Mouse (Mus musculus): ENCODE measurements around the gene Ifnlr1.
A peak's percentile ranks its signal among the peaks of the same experiment; 100 is the strongest.
"Not testable (repeated sequence)": the region's sequence is repeated elsewhere in the genome, so short reads cannot be mapped to it uniquely, and the experiment has no call there.

Gene Ifnlr1

DNA sequence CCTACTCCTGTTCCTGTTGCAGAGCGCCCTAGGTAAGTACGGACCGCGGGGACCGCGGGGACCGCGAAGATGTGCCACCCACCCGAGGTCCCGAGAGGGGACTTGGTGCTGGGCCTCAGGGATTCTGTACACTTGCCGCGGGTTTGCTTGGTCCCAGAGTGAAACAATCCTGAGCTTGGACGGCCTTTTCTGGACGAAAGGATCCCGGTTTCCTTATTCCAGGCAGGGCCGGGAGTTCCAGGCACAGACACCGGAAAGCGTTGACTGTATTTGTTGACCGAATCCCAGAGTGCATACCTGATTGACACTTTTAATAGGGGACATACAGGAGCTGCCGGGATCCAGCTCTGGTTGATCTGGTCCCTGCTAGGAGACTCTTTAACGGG is 474 bp downstream of the Ifnlr1 start:
- DNase-seq, result no peak

GRCm38 (mm10) chr4:135689797-135690196 is 3.7 kb downstream of the Ifnlr1 start:
- no peak for DNase-seq

- peak; percentile 82 to 86 for DNase-seq
Observed at GRCm38 (mm10) chr4:135690241-135690640, 4.2 kb downstream of the Ifnlr1 start.

DNA sequence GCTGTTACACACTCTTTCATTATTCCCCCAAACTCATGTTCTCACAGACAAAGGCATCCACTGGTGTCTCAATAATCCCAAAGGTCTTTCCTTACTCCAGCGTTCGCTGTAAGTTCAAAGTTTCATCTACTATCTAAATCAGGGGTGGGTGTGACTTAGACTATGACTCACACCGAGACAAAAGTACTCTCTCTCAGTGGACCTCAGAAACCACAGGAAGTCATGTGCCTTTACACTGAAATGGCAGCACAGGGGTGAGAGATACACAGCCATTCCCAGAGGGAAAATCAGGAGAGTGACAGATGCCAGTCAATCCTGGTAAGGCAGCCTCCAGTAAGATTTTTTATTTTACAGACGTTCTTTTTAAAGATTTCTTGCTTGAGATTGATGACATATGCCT is 6.8 kb downstream of the Ifnlr1 start:
- no peak for DNase-seq

- no peak for DNase-seq
Observed at GRCm38 (mm10) chr4:135698498-135698897, 12.4 kb downstream of the Ifnlr1 start.

GRCm38 (mm10) chr4:135703497-135703896 is 17.4 kb downstream of the Ifnlr1 start:
- DNase-seq, result no peak

DNA sequence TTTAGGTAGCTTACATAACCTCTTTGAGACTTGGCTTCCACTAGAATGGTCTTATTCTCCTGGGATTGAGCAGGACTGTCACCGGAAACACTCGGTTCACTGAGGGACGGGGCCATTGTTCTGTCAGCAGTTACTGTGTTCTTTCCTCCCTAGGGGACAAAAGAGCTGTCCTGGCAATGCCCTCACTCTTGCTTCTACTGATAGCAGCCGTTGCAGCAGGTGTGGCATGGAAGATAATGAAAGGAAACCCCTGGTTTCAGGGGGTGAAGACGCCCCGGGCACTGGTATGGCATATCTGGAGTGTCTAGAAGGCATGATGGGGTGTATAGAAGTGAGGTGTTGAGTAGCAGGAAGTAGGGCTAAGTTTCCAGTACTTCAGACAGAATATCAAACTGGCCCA is 17.9 kb downstream of the Ifnlr1 start:
- no peak for DNase-seq

DNA sequence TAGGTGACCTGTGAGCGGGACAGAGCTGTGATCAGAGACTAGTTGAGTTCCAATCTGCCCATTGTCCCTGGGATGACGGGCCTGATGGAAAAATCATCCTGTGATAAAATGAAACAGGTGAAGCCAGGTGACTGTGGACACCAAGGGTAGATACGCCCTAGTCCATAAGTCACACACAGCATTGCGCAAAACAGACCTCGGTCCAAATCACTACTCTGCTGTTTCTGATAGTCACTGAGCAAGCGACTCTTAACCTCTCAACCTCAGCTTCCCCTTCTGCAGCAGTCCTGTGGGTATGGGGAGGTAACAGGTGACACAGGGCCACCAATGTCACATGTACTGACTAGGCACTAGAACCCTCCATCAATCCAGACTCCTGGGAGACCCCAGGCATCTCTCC is 20.0 kb downstream of the Ifnlr1 start:
- DNase-seq, result no peak

DNA sequence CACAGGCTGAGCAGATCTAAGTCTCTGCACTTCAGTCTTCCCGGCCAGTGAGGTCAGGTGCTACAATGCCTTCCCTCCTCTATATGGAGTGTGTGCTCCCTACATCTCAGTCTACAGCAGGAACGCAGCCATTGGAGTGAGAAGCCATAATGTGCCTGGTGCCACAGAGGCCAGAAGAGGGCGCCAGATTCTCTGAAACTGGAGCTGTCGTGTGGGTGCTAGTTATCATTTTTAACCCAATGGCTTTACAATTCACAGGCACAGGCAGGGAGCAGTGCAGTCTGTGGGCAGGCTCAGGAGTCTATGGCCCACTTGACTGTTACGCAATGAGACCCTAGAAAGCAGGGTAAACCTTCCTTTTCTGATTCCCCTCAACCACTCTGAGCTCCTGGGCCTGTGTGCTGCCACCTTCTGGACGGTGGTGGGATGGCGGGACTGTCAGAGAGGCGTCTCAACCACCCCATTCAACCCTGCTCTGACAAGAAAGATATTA is 23.0 kb downstream of the Ifnlr1 start:
- DNase-seq, result peak; percentile 82 to 88

DNA sequence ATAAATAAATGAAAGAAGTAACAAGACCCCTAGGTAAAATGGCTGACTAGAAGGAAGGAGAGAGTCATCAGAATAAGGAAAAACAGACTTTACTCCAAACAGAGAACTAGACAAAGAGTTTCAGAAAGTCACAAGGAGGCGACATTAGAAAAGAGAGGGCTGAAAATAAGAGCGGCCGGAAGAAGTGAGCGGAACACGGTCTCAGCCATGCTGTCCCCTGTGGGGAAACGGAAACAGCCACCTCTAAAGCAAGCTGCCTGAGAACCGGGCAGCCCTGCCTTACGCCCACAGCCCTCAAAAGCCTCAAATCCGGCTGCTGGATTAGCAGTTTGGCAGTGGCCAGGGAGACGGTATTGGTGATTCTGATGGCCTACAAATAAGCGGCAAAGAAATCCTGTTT is 23.5 kb downstream of the Ifnlr1 start:
- DNase-seq, result no peak

GRCm38 (mm10) chr4:135710392-135710791 is 24.3 kb downstream of the Ifnlr1 start:
- DNase-seq, result no peak

- peak in 1 of 2 experiments; percentile 15 for DNase-seq
Observed at GRCm38 (mm10) chr4:135714776-135715175, 28.7 kb downstream of the Ifnlr1 start.

GRCm38 (mm10) chr4:135716438-135716837 is 30.4 kb downstream of the Ifnlr1 start:
- DNase-seq, result not testable (repeated sequence)

- no peak for DNase-seq
Observed at GRCm38 (mm10) chr4:135722540-135723290, 36.6 kb downstream of the Ifnlr1 start.

DNA sequence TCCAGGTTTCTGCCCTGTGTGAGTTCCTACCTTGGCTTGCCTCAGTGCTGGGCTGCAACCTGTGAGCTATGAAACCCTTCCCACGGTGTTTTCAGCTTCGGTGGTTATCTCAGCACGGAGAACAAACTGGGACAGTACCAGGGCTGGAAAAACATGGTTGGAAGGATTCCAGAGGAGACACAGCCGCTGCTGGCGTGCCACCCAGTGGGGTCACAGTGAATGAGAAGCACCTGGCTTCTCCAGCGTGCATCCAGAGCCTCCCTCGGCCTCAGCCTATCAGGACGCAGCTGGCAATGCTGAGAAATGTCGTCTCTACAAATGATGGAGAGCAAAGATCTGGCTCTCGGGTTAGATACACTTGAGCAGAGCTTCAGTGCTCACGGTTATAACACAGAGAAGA is 40.3 kb downstream of the Ifnlr1 start:
- no peak for DNase-seq

DNA sequence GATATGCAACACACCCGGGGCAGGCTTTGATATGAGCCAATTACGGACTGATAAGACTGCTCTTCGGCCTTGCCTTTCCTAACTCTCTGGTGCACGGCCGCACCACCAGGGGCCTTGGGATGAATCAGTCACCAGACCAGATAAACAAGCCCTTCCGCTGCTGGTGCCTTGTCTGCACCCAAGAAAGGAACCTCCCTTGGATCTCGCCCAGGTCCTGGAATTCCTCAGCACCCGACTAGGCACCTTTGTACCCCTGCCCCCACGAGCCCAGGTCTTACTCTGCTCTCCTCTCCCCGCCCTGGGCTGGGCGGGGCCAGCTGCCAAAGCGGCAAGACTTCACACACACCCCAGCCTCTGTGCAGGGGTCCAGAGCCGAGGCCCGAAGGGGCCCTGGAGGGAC is 41.7 kb downstream of the Ifnlr1 start, which contains the start of gene Il22ra1:
Gene Il22ra1 (plus strand): TSS at position 356 of the 400 bp plus-strand sequence.
- peak; percentile 15 to 39 for DNase-seq

DNA sequence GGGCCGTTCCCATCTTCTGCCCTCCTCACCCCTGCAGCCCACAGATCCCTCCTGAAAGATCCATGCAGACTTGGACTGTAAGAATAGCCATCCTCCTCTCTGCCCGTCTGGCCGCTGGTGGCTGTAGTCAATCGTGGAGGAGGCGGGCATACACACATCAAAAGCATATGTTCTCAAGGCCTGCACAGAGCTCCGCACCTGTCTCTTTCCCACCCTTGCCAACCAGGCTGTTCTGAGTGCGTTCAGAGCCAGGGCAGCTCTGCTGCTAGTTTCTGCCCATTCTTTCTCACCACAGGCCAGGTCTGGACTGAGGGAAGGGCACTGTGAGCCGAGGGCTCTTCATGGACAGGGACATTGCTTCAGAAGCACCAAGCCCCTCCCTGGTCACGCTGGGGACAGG is 44.1 kb downstream of the Ifnlr1 start:
- no peak for DNase-seq

GRCm38 (mm10) chr4:135730951-135731350 is 44.9 kb downstream of the Ifnlr1 start:
- no peak for DNase-seq

- no peak for DNase-seq
Observed at GRCm38 (mm10) chr4:135733901-135734300, 47.8 kb downstream of the Ifnlr1 start.

- no peak for DNase-seq
Observed at GRCm38 (mm10) chr4:135736903-135737302, 50.8 kb downstream of the Ifnlr1 start.

DNA sequence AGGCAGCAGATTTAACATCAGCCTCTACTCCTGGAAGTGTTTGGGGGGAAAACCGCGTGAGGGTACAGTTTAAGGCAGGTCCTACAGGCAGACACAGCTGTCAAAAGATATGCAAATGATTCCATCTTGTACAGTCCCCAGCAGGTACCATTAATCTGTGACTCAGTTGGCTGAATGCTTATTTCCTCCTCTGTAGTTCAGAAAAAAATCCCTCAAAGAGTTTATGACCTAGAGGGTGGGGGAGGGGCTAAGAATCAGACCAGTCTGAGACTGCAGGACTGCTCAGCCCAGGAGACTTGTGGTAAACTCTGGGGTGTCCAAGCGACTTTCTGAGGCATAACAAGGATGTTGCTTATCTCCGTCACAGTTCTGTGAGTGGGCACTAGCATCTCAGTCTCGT is 52.1 kb downstream of the Ifnlr1 start:
- DNase-seq, result no peak

DNA sequence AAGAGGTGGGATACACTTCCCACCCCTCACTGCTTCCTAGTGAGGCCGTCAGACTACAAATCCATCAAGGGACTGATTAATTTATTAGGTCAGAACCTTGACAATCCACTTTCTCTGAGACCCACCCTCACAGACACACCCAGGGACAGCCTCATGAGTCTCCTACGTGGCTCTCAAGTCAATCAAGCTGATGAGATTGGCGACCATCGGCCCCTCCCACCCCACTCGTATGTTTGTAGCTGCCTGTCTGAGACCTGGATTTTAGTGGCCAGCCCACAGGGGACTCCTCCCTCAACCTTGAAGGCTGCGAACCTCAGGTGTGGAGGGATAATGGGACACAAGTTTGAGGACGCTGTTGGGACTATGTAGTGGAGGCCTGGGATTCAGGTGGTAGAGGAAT is 53.1 kb downstream of the Ifnlr1 start:
- no peak for DNase-seq

GRCm38 (mm10) chr4:135739672-135740071 is 53.6 kb downstream of the Ifnlr1 start:
- DNase-seq, result no peak

- DNase-seq, result no peak
Observed at GRCm38 (mm10) chr4:135743520-135743919, 57.4 kb downstream of the Ifnlr1 start.

Measured in lung, adult 18-20 months (tissue).